Mouse (Mus musculus) liver, postnatal 0 days (tissue): ENCODE results near the gene Scai.

Experiments
- CTCF ChIP-seq: sonication (generic); IDR thresholded peaks from 2 replicates; pipeline ENCODE4 v1.5.1; 2016; ENCODE audit warnings: antibody characterized with exemption, low read depth
- EP300 ChIP-seq: IDR thresholded peaks from 2 replicates; pipeline ENCODE4 v1.6.1; 2016; ENCODE audit warnings: antibody characterized with exemption, low read depth, mild to moderate bottlenecking

DNA sequence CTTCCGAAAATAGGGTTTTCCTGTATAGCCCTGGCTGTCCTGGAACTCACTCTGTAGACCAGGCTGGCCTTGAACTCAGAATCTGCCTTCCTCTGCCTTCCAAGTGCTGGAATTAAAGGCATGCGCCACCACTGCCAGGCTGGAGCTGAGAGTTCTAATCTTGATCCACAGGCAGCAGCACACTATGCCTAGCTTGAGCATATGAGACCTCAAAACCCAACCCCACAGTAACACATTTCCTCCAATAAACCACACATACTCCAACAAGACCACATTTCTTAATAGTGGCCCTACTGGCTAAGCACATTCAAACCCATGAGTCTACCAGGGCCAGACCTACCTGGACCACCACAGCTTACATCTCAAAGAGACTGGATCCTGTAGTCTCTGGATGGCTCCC, 74.0 kb downstream of the Scai start:
- TF ChIP-seq CTCF (no peak), EP300 (no peak)
